Mouse (Mus musculus) lung, postnatal 0 days (tissue): ENCODE measurements around the gene Apba3. TPM values are rescaled to one million over a fixed set of nuclear protein-coding genes. Genes with fewer than 3 reads are reported as not detected.

Source experiments
- ATAC-seq: fragments of 200-750 bp; cut with Nextera tagmentation; 2 replicates; pipeline ENCODE4 v1.8.0; 2017; ENCODE audit warnings: moderate library complexity
- DNase-seq: peaks from one replicate; pipeline ENCODE4 v3.0.0-alpha.2; 2016; ENCODE audit warnings: low spot score
- H3K27ac ChIP-seq: fragments of 300-500 bp; sonication (generic); 2 replicates; pipeline ENCODE4 v1.5.1; 2014; ENCODE audit warnings: antibody characterized with exemption, mild to moderate bottlenecking, low read length, mixed read lengths
- H3K27me3 ChIP-seq: fragments of 300-500 bp; sonication (generic); replicated peaks from 2 replicates; pipeline ENCODE4 v1.6.1; 2014; ENCODE audit warnings: low read length, mixed read lengths; ENCODE audit not compliant: insufficient read depth
- H3K36me3 ChIP-seq: fragments of 300-500 bp; sonication (generic); 2 replicates; pipeline ENCODE4 v1.6.1; 2014; ENCODE audit warnings: low read length, mixed read lengths; ENCODE audit not compliant: insufficient read depth
- H3K4me1 ChIP-seq: fragments of 300-500 bp; sonication (generic); 2 replicates; pipeline ENCODE4 v1.6.1; 2014; ENCODE audit warnings: antibody characterized with exemption, low read depth, low read length, mixed read lengths; ENCODE audit not compliant: insufficient read depth
- H3K4me2 ChIP-seq: fragments of 300-500 bp; sonication (generic); replicated peaks from 2 replicates; pipeline ENCODE4 v1.6.1; 2014; ENCODE audit warnings: low read depth, mild to moderate bottlenecking, low read length, moderate library complexity, mixed read lengths
- H3K4me3 ChIP-seq: fragments of 300-500 bp; sonication (generic); 2 replicates; pipeline ENCODE4 v1.5.1; 2014; ENCODE audit warnings: low read depth, low read length
- H3K9ac ChIP-seq: fragments of 300-500 bp; sonication (generic); replicated peaks from 2 replicates; pipeline ENCODE4 v1.6.1; 2014; ENCODE audit warnings: low read depth, mild to moderate bottlenecking
- H3K9me3 ChIP-seq: fragments of 300-500 bp; sonication (generic); 2 replicates; pipeline ENCODE4 v1.6.1; 2016; ENCODE audit warnings: low read length, mixed read lengths
- CTCF ChIP-seq: IDR thresholded peaks from 2 replicates; pipeline ENCODE4 v1.5.1; 2016; ENCODE audit warnings: antibody characterized with exemption, mild to moderate bottlenecking
- EP300 ChIP-seq: IDR thresholded peaks from 2 replicates; pipeline ENCODE4 v1.6.1; 2016; ENCODE audit warnings: antibody characterized with exemption, mild to moderate bottlenecking, control low read depth
- WGBS: fragments of 180-500 bp; shearing (Covaris S2); extraction: QIAGEN DNeasy Blood & Tissue Kit; methylation state at CpG from one replicate; pipeline ENCODE4 v1.1.7; 2014; 5-methylcytosine and 5-hydroxymethylcytosine counted together
- polyA plus RNA-seq: library from polyadenylated mRNA; unstranded; fragments of >200 nt; fragmentation: Nextera tagmentation; extraction: Ambion mirVana; gene quantifications from 2 replicates; pipeline ENCODE4 v1.2.1, GENCODE M21; 2015

Apba3 gene
- polyA plus RNA-seq, 1 experiment from 2014 or later = 47.9 TPM

- Histone ChIP-seq H3K9ac (no peak overlapping the region), H3K4me3 (no peak overlapping the region), H3K4me1 (peaks cover 14% of the 10 kb centered on the region), H3K36me3 (peaks cover 33% of the 10 kb centered on the region), H3K9me3 (no peaks in the 10 kb centered on the region), H3K27ac (no peak overlapping the region), H3K27me3 (no peaks in the 10 kb centered on the region), H3K4me2 (no peak overlapping the region)
- DNase-seq (peak; percentile 82), ATAC-seq (peak; percentile 34)
- 23% methylated on average over 6 of the region's 9 CpGs for WGBS
- peak; percentile 94 for TF ChIP-seq CTCF
- TF ChIP-seq EP300 = no peak
Observed at GRCm38 (mm10) chr10:81304597-81305238, 38.0 kb downstream of the Apba3 start.

- no peak overlapping the region for H3K4me2 ChIP-seq
- DNase-seq = no peak
- ATAC-seq = no peak
- H3K27me3 ChIP-seq = no peaks in the 10 kb centered on the region
- peaks cover 8% of the 10 kb centered on the region for H3K4me1 ChIP-seq
- no peak overlapping the region for H3K9ac ChIP-seq
- TF ChIP-seq CTCF (no peak), EP300 (no peak)
- H3K4me3 ChIP-seq = no peak overlapping the region
- H3K36me3 ChIP-seq = peaks cover 34% of the 10 kb centered on the region
- H3K9me3 ChIP-seq = no peaks in the 10 kb centered on the region
- H3K27ac ChIP-seq = no peak overlapping the region
- WGBS = 92% methylated on average over 14 of the region's 14 CpGs
Observed at GRCm38 (mm10) chr10:81305663-81306062, 38.9 kb downstream of the Apba3 start.

GRCm38 (mm10) chr10:81306173-81306668 lies 39.5 kb downstream of the Apba3 start:
- 80% methylated on average over 12 of the region's 12 CpGs for WGBS
- no peak overlapping the region for H3K27ac ChIP-seq
- ATAC-seq = no peak
- no peak for TF ChIP-seq EP300
- no peak for TF ChIP-seq CTCF
- no peak for DNase-seq
- H3K9me3 ChIP-seq = no peaks in the 10 kb centered on the region
- H3K4me2 ChIP-seq = no peak overlapping the region
- peaks cover 8% of the 10 kb centered on the region for H3K4me1 ChIP-seq
- no peak overlapping the region for H3K9ac ChIP-seq
- H3K36me3 ChIP-seq = peaks cover 36% of the 10 kb centered on the region
- no peaks in the 10 kb centered on the region for H3K27me3 ChIP-seq
- H3K4me3 ChIP-seq = no peak overlapping the region

GRCm38 (mm10) chr10:81306837-81307682 lies 40.3 kb downstream of the Apba3 start:
- Histone ChIP-seq H3K36me3 (peaks cover 36% of the 10 kb centered on the region), H3K9ac (no peak overlapping the region), H3K4me1 (peaks cover 8% of the 10 kb centered on the region), H3K9me3 (no peaks in the 10 kb centered on the region), H3K4me3 (no peak overlapping the region), H3K4me2 (no peak overlapping the region), H3K27me3 (no peaks in the 10 kb centered on the region), H3K27ac (no peak overlapping the region)
- WGBS = 92% methylated on average over 21 of the region's 21 CpGs
- no peak for TF ChIP-seq EP300
- TF ChIP-seq CTCF = no peak
- ATAC-seq = no peak
- no peak for DNase-seq

DNA sequence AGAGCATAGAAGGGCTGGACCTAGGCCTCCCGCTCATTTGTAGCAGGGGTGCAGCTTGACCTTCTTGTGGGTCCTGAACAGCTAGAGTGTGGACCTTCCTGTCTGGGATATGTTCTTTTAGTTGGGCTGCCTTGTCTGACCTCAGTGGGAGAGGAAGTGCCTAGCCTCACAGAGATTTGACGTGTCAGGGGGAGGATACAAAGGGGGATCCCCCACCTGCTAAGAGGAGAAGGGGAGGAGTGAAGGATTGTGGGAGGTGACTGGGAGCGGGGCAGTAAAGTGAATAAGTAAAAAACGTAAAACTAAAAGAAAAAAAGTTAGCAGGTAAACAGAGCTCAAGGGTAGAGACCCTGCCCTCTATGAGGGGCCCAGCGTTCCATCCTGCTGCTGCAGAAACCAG lies 42.8 kb downstream of the Apba3 start:
- no peaks in the 10 kb centered on the region for H3K27me3 ChIP-seq
- H3K9ac ChIP-seq = no peak overlapping the region
- 73% methylated on average over 5 of the region's 5 CpGs for whole genome bisulfite sequencing
- no peak overlapping the region for H3K4me2 ChIP-seq
- H3K36me3 ChIP-seq = peaks cover 43% of the 10 kb centered on the region
- H3K4me1 ChIP-seq = no peaks in the 10 kb centered on the region
- TF ChIP-seq CTCF = no peak
- no peak for TF ChIP-seq EP300
- DNase-seq (no peak), ATAC-seq (no peak)
- H3K27ac ChIP-seq = no peak overlapping the region
- H3K4me3 ChIP-seq = no peak overlapping the region
- H3K9me3 ChIP-seq = no peaks in the 10 kb centered on the region

DNA sequence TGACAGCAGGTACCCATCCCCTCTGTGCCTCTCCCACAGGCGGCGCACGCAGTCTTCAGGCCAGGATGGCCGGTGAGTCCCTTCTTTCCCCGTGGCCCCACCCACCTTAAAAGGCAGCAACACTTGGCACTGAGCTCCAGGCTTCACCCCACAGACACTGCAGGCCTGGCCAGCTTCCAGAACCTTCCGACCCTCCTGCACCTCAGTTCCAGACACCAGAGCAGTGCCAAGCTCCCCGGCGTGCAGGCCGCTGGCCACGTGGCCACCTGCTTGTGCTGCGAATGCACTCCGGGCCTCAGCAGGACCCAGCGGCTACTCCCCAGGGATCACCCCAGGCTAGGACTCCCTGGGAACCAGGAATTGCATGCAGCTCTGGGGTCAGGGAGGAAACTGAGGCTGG lies 46.8 kb downstream of the Apba3 start:
- Histone ChIP-seq H3K4me2 (no peak overlapping the region), H3K4me3 (no peak overlapping the region), H3K27me3 (no peaks in the 10 kb centered on the region), H3K9me3 (no peaks in the 10 kb centered on the region), H3K9ac (no peak overlapping the region), H3K4me1 (no peaks in the 10 kb centered on the region), H3K36me3 (peaks cover 19% of the 10 kb centered on the region), H3K27ac (no peak overlapping the region)
- no peak for TF ChIP-seq CTCF
- TF ChIP-seq EP300 = no peak
- no peak for DNase-seq
- no peak for ATAC-seq
- WGBS = 90% methylated on average over 13 of the region's 13 CpGs
